Mouse (Mus musculus): ENCODE measurements around the gene Plxnc1. TPM values are rescaled to one million over a fixed set of nuclear protein-coding genes. Genes with fewer than 3 reads are reported as not detected.

The Plxnc1 gene
- polyA plus RNA-seq, 1 experiment from 2014 or later = 6.8 TPM

GRCm38 (mm10) chr10:94807323-94807722 lies 137.3 kb downstream of the Plxnc1 start:
- no peak overlapping the region for H3K9ac ChIP-seq (replicated peaks)
- H3K27me3 ChIP-seq = no peaks in the 10 kb centered on the region
- H3K36me3 ChIP-seq = no peaks in the 10 kb centered on the region
- ATAC-seq (ENCODE audit: low FRiP score, low read depth) = no peak
- WGBS = 83% methylated on average over 7 of the region's 7 CpGs
- peaks cover 6% of the 10 kb centered on the region for H3K4me1 ChIP-seq
- no peak overlapping the region for H3K4me3 ChIP-seq
- H3K4me2 ChIP-seq (replicated peaks) = no peak overlapping the region
- no peak overlapping the region for H3K27ac ChIP-seq (replicated peaks)
- no peaks in the 10 kb centered on the region for H3K9me3 ChIP-seq

- ATAC-seq (ENCODE audit: low FRiP score, low read depth) = no peak
- 100% methylated on average over 1 of the region's 1 CpGs for WGBS
These were observed 139.8 kb downstream of the Plxnc1 start for GRCm38 (mm10) chr10:94804909-94805220.

GRCm38 (mm10) chr10:94804029-94804908 lies 140.4 kb downstream of the Plxnc1 start:
- no peak for ATAC-seq (ENCODE audit: low FRiP score, low read depth)
- no peak overlapping the region for H3K27ac ChIP-seq (replicated peaks)
- no peak overlapping the region for H3K4me2 ChIP-seq (replicated peaks)
- peaks cover 5% of the 10 kb centered on the region; the same call in 1 of the 2 replicates for H3K36me3 ChIP-seq
- no peaks in the 10 kb centered on the region for H3K9me3 ChIP-seq
- 88% methylated on average over 10 of the region's 10 CpGs for WGBS
- no peak overlapping the region for H3K4me3 ChIP-seq
- no peaks in the 10 kb centered on the region for H3K27me3 ChIP-seq
- H3K9ac ChIP-seq (replicated peaks) = no peak overlapping the region
- H3K4me1 ChIP-seq = peaks cover 4% of the 10 kb centered on the region; the same call in 1 of the 2 replicates

More at GRCm38 (mm10) chr10:94804909-94805220, 139.8 kb downstream of the Plxnc1 start:
- Histone ChIP-seq H3K4me3 (no peak overlapping the region), H3K4me1 (no peaks in the 10 kb centered on the region), H3K4me2 (replicated peaks) (no peak overlapping the region), H3K27ac (replicated peaks) (no peak overlapping the region), H3K27me3 (no peaks in the 10 kb centered on the region), H3K9me3 (no peaks in the 10 kb centered on the region), H3K36me3 (peaks cover 5% of the 10 kb centered on the region; the same call in 1 of the 2 replicates), H3K9ac (replicated peaks) (no peak overlapping the region)

- H3K4me2 ChIP-seq (replicated peaks) = no peak overlapping the region
- H3K4me3 ChIP-seq = no peak overlapping the region
- no peak overlapping the region for H3K27ac ChIP-seq (replicated peaks)
- no peak for ATAC-seq (ENCODE audit: low FRiP score, low read depth)
- no peaks in the 10 kb centered on the region for H3K27me3 ChIP-seq
- no peaks in the 10 kb centered on the region for H3K9me3 ChIP-seq
- WGBS = 83% methylated on average over 7 of the region's 7 CpGs
- H3K4me1 ChIP-seq = peaks cover 5% of the 10 kb centered on the region; the same call in 1 of the 2 replicates
- no peak overlapping the region for H3K9ac ChIP-seq (replicated peaks)
- peaks cover 12% of the 10 kb centered on the region; the same call in 1 of the 2 replicates for H3K36me3 ChIP-seq
These were observed 143.8 kb downstream of the Plxnc1 start for GRCm38 (mm10) chr10:94800677-94801354.

DNA sequence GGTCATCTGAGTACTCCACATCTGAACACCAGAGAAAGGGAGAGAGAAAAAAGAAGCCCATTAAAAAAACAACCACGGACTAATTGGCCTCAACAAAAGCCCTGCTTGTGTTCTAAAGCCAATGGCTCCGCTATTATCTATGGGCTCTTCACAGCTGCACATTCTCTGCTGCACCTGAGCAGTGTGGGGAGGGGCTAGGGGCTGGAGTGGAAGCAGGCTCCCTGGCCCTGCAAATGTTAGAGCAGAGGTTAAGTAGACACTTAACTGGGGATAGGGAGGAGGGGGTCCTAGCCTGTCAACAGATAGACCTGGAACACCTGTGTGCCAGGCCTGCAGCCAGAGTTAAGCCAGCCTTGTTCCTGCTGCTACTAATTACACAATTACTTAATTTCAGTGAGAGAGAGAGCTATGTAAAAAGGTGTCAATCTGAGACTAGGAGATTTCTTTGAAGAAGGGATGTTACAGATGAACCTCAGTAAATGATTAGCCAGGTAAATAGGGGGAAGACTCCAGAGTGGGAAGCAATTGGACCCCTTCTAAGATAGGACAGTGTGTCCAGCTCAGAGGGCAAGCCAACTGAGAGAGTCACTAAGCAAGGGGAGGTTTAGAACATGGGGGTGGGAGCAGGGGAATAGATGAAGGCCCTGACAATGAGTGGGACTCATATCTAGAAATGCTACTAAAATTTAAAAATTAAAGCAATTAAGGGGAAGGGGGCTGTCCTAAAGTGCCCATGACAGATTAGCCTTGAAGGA lies 145.0 kb downstream of the Plxnc1 start:
- Histone ChIP-seq H3K9me3 (no peaks in the 10 kb centered on the region), H3K36me3 (peaks cover 17% of the 10 kb centered on the region; the same call in 1 of the 2 replicates), H3K9ac (replicated peaks) (no peak overlapping the region), H3K27ac (replicated peaks) (no peak overlapping the region), H3K27me3 (no peaks in the 10 kb centered on the region), H3K4me3 (no peak overlapping the region), H3K4me2 (replicated peaks) (no peak overlapping the region), H3K4me1 (peaks cover 5% of the 10 kb centered on the region; the same call in 1 of the 2 replicates)
- no peak for ATAC-seq (ENCODE audit: low FRiP score, low read depth)
- WGBS = 37% methylated on average over 2 of the region's 2 CpGs

DNA sequence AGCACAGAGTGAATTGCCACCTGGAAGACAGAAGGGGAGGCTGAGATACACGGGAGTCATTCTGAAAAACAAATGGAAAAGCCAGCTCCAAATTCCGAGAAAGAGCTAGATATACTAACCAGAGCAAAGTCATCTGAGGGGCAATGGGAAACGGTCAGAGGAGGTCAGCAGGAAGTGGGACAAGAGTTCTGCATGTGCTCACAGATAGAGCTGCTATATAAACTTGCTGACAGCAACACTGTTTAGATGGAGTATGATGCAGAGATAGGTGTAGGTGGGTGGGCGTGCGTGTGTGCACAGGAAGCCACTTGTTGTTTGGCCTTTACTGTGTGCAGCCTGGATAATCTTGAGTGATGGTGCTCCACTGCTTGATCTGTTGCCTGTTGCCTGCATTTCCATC lies 146.5 kb downstream of the Plxnc1 start:
- peaks cover 28% of the 10 kb centered on the region; the same call in 1 of the 2 replicates for H3K36me3 ChIP-seq
- no peaks in the 10 kb centered on the region for H3K27me3 ChIP-seq
- H3K4me2 ChIP-seq (replicated peaks) = no peak overlapping the region
- H3K4me3 ChIP-seq = no peak overlapping the region
- peaks cover 5% of the 10 kb centered on the region; the same call in 1 of the 2 replicates for H3K4me1 ChIP-seq
- no peak overlapping the region for H3K27ac ChIP-seq (replicated peaks)
- WGBS = 88% methylated on average over 5 of the region's 5 CpGs
- no peaks in the 10 kb centered on the region for H3K9me3 ChIP-seq
- no peak for ATAC-seq (ENCODE audit: low FRiP score, low read depth)
- H3K9ac ChIP-seq (replicated peaks) = no peak overlapping the region

- no peaks in the 10 kb centered on the region for H3K9me3 ChIP-seq
- no peak overlapping the region for H3K9ac ChIP-seq (replicated peaks)
- 91% methylated on average over 5 of the region's 5 CpGs for WGBS
- H3K4me1 ChIP-seq = peaks cover 5% of the 10 kb centered on the region; the same call in 1 of the 2 replicates
- no peak overlapping the region for H3K27ac ChIP-seq (replicated peaks)
- ATAC-seq (ENCODE audit: low FRiP score, low read depth) = no peak
- peaks cover 27% of the 10 kb centered on the region; the same call in 1 of the 2 replicates for H3K36me3 ChIP-seq
- no peak overlapping the region for H3K4me3 ChIP-seq
- H3K27me3 ChIP-seq = no peaks in the 10 kb centered on the region
- H3K4me2 ChIP-seq (replicated peaks) = no peak overlapping the region
These were observed 149.9 kb downstream of the Plxnc1 start for GRCm38 (mm10) chr10:94794666-94795244.

DNA sequence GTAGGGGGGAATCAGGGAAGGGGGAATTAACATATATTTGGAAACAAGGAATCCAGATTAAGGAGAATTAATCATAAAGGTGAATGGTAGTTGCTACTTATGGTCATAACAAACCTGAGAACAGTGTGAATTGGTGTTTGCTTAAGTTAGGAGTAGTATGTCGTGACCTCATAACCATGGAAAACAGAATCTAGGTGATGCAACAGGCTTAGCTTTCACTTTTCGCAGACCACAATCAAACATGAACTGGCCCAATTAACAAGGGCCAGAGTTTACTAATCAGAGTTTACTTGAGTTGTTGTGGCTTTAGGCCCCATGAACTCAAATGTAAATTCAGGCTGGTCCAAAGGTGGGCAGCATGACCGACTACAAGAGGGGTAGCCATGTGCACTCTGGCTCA lies 150.7 kb downstream of the Plxnc1 start:
- Histone ChIP-seq H3K4me3 (no peak overlapping the region), H3K27ac (replicated peaks) (no peak overlapping the region), H3K9me3 (no peaks in the 10 kb centered on the region), H3K36me3 (peaks cover 34% of the 10 kb centered on the region), H3K4me2 (replicated peaks) (no peak overlapping the region), H3K4me1 (no peaks in the 10 kb centered on the region), H3K9ac (replicated peaks) (no peak overlapping the region), H3K27me3 (no peaks in the 10 kb centered on the region)
- 97% methylated on average over 3 of the region's 3 CpGs for WGBS
- no peak for ATAC-seq (ENCODE audit: low FRiP score, low read depth)

DNA sequence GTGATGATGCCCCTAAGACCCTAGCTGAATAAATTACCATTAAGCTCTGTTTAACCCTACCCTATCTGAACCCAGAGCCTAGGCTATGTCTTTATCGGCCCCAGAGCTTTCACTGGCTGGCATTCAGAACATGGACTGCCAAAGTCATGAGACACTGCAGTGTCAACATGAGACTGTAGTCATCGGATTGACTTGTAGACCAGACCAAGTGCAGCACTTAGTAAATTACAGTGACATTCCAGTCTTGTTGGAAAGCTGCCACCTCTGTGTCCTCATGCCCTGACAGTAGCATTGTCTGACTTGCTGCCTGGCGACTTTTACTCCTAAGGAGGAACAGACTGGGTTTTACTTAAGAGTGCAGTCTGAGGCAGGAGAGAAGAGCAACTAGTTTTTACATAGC lies 155.4 kb downstream of the Plxnc1 start:
- Histone ChIP-seq H3K27me3 (no peaks in the 10 kb centered on the region), H3K27ac (replicated peaks) (no peak overlapping the region), H3K4me3 (no peak overlapping the region), H3K9me3 (no peaks in the 10 kb centered on the region), H3K4me1 (no peaks in the 10 kb centered on the region), H3K9ac (replicated peaks) (no peak overlapping the region), H3K4me2 (replicated peaks) (no peak overlapping the region), H3K36me3 (peaks cover 31% of the 10 kb centered on the region)
- WGBS = 82% methylated on average over 3 of the region's 3 CpGs
- no peak for ATAC-seq (ENCODE audit: low FRiP score, low read depth)

GRCm38 (mm10) chr10:94780618-94781262 lies 163.9 kb downstream of the Plxnc1 start:
- Histone ChIP-seq H3K4me2 (replicated peaks) (no peak overlapping the region), H3K27me3 (no peaks in the 10 kb centered on the region), H3K36me3 (peaks cover 6% of the 10 kb centered on the region; the same call in 1 of the 2 replicates), H3K4me1 (no peaks in the 10 kb centered on the region), H3K9ac (replicated peaks) (no peak overlapping the region), H3K9me3 (no peaks in the 10 kb centered on the region), H3K27ac (replicated peaks) (no peak overlapping the region), H3K4me3 (no peak overlapping the region)
- no peak for ATAC-seq (ENCODE audit: low FRiP score, low read depth)
- 80% methylated on average over 3 of the region's 3 CpGs for WGBS

GRCm38 (mm10) chr10:94779319-94779718 lies 165.3 kb downstream of the Plxnc1 start:
- ATAC-seq (ENCODE audit: low FRiP score, low read depth) = no peak
- H3K4me2 ChIP-seq (replicated peaks) = no peak overlapping the region

More at GRCm38 (mm10) chr10:94779319-94779718, 165.3 kb downstream of the Plxnc1 start:
- Histone ChIP-seq H3K4me3 (no peak overlapping the region), H3K27ac (replicated peaks) (no peak overlapping the region), H3K4me1 (no peaks in the 10 kb centered on the region), H3K9ac (replicated peaks) (no peak overlapping the region), H3K27me3 (no peaks in the 10 kb centered on the region), H3K9me3 (no peaks in the 10 kb centered on the region), H3K36me3 (peaks cover 6% of the 10 kb centered on the region; the same call in 1 of the 2 replicates)
- WGBS = 97% methylated on average over 4 of the region's 4 CpGs

Data from midbrain, embryonic 12.5 days (tissue).